Mouse (Mus musculus): ENCODE measurements around the gene Lrba. TPM values are rescaled to one million over a fixed set of nuclear protein-coding genes. Genes with fewer than 3 reads are reported as not detected.

Lrba gene
- total RNA-seq, 4 experiments from 2014 or later, result 41.7 to 59.7 (median 47.9) TPM

DNA sequence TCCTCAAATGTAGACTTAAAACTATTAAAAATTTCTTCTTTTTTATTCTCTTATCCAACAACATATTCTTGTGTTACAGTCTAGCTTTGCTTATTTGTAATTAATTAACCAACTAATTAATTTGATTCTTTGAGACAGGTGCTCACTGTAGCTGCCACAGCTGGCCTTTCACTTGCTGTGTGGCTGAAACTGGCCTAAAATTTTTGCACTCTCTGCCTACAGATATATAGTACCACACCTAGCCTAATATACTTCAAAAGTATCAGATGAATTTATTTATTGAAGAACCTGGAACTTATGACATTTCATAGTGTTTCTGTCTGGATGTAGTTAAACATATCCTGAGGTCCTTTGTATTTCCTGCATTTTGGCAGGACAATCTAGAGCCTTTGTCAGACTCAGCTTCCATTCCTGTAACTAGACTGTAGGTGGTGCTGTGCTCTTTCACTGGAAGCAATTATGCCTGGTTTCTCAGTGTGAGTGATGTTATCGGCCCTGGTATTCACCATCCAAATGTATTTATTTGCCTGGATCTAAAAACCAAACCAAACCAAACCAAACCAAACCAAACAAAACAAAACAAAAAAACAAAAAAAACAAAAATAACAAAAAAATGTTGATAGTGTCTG, 43.7 kb downstream of the Lrba start:
- no peak for DNase-seq

DNA sequence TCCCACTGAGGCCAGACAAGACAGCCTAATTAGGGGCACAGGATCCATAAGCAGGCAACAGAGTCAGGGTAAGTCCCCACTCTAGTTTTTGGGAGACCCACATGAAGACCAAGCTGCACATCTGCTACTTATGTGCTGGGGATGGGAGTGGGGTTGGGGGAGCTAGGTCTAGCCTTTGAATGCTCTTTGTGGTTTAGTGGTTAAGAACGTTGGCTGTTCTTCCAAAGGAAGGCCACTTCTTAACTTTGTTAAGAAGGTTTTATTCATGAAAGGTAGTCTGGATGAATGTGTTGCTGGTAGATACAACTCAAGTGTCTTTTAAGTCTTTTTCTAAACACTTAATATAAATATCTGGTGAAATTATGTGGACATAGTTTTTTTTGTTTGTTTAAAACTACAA, 51.2 kb downstream of the Lrba start:
- DNase-seq, result no peak

DNA sequence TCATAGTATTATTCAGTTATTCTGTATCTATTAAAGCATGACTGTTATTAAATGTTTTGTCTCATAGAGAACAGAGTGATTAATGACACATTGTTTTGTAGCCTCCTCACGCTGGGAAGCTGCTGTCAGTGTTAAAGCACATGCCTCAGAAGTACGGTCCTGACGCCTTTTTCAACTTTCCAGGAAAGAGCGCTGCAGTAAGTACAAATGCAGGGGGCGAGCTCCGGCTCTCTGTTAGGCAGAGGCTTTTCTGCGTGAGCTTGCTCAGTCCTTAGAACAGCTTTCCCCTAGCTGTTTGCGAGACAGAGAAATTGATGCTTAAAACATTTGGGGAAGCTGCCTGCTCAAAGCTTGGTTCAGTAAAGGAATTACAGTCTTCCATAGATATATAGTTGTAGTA, 66.8 kb downstream of the Lrba start:
- no peak for DNase-seq

DNA sequence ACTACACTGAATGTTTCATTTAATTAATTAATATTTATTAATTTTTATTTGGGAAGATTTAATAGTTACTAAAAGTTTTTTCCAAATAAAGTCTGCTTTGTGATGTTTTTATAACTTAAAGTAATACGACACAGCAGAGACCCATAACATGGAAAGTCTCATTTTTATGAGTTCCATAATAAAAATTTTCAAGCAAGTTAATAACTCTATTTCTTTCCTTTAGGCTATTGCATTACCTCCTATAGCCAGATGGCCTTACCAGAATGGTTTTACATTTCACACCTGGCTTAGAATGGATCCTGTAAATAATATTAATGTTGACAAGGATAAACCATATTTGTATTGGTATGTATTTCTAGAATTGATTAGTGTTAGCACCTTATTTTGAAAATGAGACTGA, 70.4 kb downstream of the Lrba start:
- no peak for DNase-seq

DNA sequence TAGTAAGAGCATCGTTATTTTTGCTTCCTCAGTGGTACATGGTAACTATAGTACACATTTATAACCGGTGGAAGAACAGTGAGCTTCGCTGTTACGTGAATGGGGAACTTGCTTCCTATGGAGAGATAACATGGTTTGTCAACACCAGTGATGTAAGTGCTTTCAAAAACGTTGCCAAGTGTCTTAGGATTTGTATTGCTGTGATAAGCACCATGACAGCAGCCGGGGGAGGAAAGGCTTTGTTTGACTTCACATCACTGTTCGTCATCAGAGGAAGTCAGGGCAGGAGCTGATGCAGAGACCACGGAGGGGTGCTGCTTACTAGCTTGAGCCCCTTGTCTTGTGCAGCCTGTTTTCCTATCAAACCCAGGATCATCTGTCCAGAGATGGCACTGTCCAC, 71.7 kb downstream of the Lrba start:
- DNase-seq, result no peak

DNA sequence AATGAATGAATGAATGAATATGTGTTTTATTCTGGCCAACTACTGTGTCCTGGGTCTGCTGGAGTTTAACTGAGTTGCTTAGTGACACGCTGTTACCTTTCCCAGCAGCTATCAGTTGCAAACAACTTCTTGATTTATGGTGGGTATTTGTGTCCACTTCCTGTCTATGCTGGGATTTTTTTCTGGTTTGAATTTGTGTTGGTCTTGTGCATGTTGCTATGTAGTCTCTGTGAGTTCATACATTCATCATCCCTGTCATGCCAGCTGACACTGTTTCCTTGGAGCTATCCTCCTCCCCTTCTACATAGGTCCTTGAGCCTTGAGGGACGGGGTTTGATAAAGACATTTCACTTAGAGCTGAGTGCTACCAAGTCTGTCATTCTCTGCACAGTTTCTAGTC, 84.4 kb downstream of the Lrba start:
- DNase-seq, result no peak

DNA sequence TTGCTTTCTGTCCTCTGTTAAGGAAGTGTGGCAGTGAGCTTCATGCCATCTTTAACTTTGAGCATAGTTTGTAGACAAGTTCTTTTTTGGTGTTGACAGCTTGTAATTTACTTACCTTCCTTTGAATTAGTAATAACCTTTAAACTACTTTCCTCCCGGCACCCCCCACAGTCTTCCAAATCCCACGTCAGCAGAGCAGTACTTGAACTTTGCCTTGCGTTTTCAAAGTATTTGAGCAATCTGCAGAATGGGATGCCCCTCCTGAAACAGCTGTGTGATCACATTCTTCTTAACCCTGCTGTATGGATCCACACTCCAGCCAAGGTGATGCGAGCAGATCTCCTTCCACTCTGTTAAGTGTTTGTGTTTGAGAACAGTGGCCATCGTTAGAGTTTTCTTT, 85.7 kb downstream of the Lrba start:
- DNase-seq, result no peak

DNA sequence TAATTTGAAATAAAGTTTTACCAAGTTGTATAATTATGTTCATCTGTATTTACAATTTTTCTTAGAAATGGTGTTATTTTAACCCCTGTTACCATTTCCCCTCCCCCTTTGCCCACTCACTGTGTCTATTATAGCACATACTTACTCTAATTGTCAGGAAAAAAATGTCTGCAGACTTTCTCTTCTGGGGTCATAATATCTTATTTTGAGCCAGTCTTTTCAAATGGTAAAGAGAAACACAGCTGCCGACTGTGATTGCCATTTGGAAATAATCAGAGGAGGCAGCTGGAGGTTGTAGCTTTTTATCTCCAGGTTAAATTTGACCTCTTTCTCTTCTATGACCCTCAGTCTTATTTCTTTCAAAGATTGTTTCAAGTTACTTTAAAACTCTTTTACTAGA, 86.9 kb downstream of the Lrba start:
- DNase-seq, result no peak

DNA sequence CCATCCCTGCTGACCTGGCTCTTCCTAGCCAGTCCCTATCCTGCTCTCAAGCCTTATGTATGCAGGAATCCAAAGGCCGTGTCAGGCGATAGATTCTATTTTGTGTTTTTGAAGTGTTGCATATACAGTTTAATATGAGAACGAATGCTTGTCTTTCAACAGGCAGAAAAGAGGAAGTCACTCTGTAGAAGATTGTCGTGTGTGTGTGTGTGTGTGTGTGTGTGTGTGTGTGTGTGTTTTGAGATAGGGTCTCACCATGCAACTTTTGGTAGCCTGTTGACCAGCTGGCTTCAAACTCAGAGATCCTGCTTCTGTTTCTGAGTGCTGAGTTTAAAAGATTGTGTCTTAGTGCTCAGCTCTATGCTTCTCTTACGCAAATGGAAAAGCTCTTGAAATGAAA, 93.2 kb downstream of the Lrba start:
- no peak for DNase-seq

DNA sequence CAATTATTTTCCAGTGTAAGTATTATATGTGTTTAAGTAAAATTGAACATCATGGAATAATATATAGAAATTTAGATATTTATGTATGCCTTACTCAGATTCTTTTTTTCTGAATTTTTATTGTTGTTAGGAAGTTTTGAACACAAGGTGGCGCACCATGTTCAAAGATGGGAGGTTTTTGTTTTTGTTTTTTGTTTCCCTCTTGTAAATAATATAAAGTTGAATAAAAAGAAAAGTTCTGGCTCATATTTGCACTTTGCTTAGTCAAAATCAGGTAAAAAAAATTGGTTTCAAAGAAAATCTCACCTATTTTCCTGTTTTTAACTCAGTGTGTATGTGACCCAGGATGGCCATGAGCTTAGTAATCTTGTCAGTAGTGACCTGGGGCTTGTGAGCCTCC, 104.1 kb downstream of the Lrba start:
- no peak for DNase-seq

DNA sequence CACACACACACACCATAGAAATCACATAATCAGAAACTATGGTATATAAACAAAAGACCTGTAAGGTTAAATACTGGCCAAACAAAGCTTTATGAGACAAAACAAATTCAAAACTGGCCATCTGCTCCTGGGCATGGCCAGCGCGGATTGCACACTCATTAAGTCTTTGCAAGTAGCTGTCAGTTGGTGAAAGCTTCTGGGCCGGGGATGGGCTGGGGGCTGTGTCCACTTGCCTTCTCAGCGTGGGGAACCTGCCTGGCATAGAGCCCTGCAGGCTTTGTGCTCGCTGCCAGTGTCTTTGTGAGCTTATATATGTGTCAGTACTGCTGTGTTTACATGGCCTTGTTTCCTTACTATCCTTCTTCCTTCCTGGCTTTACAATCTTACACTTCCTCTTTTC, 118.8 kb downstream of the Lrba start:
- no peak for DNase-seq

DNA sequence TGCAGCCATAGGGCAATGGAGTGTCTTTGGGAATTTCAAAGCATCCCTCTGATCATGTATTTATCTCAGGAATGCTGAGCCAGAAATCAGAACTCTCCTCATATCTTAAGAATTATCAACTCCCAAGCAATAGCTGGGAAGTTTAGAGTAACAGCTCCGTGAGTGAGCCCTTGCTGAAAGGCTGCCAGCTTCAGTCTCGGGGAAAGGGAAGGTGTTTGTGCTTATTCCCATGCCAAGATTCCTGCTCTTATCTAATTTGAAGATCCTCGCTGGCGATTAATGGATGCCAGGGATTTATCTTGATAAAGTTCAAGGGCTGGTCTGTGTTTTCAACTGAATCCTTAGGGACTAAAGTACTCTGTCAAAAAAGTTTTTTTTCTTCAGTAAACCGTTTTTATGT, 138.0 kb downstream of the Lrba start:
- peak; percentile 52 for DNase-seq

DNA sequence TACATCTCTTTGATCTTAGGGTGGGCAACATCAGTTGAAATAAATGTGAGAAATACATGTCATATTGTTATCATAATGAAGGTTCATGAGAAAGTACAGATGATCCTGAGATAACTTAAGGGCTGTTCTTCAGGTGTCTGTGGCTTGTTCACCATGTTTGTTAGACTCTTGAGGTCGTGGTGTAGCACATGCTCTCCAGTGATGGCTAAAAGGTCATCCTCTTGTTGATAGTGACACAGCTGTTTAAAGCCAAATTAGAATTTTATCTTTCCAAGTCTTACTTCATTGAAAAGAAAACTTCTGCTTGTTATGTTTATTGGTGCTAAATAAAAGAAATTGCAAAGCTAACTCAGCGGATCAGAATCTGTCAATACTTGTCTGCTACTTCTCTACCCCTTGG, 147.0 kb downstream of the Lrba start:
- no peak for DNase-seq

DNA sequence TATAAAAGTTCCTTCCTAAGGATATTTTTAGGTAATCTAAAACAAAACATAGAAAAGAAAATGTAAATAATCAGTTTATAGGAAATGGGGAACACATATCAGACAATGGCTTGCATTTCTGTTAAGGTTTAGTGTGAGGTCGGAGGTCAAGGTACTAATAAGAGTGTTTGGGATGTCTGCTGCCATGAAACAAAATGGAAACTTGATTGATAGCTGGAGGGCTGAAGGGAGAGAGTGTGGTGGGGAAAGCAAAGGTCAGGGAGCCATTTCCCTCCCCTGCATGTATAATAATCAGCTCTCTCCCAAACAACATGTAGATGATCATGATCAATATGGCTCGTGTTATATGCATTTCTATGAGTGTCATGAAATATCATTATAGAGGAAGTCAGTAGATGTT, 150.8 kb downstream of the Lrba start:
- DNase-seq, result no peak

DNA sequence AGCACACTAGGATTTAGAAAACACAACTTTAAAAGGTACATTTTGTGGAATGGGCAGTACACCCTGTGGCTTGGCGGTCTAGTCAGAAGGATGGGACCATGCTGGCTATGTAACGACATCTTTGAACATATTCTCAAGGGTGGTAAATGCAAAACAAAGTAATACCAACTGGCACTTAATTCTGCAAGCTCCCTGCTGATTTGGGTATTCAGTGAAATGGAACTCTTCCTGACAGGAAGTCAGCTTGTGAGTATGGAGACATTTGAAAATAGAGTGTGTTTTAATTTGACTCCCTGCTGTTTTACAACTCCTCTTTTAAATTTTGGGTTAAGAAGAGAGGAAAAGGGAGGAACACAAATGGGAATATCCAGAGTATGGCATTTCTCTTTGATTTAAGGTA, 158.1 kb downstream of the Lrba start:
- DNase-seq, result no peak

DNA sequence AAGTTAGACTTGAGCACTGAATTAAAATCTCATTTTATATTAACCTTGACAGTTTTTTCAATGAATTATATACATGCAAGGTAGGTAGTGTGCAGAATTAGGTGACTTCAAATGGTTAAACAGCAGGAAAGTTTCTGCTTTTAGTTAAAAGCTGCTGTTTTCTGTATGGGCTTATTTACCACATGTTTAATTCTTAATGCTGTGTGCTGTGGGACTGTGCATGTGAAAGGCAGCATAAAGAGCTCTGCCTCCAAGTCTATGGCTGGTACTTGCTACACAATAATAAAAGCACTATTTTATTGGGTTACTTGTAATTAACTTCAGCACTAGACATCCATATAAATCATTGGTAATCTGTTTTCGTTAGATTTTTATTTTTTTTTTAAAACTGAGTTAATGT, 160.6 kb downstream of the Lrba start:
- no peak for DNase-seq

DNA sequence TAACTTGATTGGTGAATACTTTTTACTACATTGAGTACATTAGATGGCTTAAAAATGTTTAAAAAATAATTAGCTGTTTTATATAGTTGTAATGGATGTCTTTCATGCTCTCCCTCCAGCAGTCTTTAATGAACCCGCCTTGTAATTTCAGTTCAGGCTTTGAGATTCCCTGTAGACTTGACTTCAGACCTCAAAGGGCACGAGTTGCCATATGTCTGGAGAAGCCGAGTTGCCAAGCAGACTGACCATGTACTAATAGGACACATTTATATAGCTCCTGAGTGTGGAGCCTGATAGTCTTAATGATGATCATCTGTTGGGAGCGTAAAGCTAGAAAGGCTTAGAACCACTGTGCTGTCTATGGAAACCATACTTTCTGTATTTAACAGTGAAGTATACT, 161.8 kb downstream of the Lrba start:
- no peak for DNase-seq

DNA sequence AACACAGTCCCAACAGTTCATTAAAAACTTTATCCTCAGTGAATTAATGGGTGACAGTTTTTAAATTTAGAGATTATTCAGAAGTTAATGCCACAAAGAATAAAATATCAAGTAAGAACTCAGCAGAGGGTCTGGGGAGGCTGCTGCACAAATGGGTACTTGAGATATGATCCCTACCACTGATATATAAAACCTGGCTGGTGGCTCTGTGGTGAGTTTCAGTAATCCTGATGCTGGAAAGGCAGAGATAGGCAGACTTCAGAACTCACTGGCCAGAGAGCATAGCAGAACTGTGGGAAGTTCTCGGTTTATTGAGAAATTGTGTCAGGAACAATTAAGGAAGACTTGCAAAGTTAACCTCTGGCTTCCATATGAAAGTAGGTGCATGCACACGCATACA, 199.3 kb downstream of the Lrba start:
- DNase-seq, result no peak

DNA sequence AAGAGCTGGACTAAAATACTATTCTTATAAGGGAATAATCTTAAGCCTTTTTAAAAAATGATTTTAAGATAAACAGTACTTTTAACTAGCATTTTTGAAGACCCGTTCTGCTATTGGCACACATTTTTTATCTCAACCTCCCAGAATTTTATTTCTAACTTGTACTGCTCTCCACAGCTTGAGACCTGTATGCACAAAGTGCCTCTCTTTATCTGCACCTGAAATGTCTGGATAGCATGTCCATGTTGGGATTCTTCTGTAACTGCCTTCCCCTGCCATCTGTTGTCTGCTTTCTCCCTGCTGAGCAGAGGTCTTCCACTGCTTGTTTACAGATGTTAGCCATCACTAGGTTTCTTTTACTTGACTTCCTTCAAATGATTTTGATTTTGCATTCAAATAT, 202.3 kb downstream of the Lrba start:
- no peak for DNase-seq

DNA sequence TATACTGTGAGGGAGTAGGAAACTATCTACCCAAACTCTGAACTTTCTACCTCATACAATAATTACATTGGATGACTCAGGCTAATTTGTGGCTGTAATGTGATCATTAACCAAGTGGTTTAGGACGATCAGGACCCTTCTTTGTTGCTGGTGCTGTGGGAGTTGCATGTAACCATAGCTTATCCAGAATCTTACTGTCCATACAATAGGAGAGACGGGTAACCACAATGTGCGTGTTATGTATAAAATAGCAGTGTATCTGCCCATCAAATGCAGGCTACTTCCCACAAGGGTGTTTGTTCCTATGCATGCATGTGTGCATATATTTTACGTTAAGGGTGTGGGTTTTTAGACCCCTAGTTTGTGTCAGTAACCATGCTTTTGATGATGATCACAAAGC, 219.0 kb downstream of the Lrba start:
- DNase-seq, result no peak

DNA sequence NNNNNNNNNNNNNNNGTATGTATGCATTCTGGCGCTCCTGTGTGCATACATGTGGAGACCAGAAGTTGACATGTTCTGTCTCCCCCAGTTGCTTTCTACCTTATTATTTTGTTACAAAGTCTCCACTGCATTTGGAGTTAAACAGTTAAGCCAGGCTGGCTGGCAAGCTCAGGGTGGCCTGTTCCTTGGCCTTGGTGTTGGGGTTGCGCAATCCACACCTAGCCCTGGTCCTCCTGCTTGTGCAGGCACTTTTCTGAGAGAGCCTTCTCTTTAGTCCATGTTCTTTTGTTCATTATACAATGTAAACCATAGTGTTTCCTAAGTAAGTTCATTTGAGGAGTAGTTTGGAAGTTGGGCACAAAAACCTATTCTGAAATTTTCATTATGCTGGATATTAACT, 226.7 kb downstream of the Lrba start:
- DNase-seq, result no peak

DNA sequence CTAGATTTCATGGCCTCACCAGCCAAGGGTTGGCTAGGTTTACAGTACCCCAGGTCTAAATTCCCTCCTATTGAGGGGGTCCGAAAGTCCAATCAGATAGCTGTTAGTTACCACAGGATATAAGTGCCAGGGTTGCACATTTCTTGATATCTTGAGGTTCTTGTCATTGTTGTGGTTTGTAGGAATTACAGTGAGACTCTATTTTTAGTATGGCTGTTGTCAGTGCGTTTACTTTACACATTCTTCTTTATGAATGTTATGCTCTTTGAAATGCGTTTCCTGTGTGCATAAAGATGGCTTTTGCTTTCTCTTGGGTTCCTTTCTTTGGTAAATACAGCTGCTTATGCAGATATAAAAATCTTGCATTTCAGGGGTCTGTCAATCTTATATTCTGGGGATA, 237.1 kb downstream of the Lrba start:
- DNase-seq, result no peak

DNA sequence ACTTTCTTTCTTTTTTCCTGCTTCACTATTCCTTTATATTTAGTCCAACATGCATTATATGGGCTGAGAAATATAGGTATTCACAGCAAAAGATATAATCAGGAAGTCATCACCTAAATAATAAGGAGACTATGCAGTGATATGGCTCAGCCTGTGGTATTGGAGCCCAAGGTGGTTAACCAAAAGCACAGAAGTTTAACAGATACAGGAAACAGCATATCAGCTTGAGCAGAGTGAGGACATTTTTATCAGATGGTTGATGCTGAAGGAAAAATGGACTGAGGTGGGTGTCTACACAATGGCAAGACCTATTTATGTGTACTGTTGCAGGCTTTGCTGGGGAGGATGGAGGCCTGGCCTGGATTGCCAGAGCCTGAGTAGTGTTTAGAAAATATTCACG, 265.5 kb downstream of the Lrba start:
- no peak for DNase-seq

DNA sequence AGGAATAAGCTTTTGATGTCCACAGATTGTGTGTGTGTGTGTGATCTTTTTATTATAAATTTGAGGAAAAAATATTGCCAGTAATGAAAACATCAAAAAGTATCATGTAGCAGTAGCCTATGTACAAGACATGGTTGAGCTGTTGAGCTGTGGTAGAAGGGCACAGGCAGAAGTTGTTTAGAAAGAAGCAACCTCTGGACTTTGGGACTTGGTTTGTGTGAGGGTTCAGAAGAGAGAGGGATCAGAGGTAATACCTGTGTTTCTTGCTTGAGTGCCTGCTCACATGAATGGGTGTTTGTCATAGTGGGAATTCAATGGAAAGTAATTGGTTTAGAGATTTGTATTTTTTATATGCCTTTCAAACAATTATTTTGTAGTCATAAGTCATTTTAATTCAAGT, 276.1 kb downstream of the Lrba start:
- DNase-seq, result no peak

DNA sequence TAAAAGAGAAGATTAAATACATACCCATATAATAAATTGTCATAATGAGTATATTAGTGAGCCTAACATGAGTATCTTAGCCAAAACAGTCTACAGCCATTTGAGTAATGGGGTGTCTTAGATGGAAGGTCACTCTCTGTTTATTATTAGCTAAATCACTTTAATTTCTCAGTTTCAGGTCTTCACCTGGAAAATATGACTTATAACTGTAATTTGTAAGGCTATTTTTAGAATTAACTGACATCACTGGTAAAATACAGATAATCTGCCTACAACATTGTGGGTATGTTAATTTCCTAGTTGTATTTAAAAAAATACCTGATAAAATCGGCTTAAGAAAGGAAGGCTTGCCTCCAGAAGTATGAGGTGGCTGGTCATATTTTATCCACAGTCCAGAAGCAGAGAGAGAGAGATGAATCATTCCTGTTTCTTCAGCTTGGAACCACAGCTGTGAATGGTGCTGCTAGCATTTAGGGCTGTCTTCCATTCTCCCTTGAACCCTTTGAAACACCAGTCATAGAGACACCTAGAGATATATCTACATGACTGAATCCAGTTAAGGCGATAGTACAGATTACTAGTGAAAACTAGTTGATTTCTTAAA, 294.1 kb downstream of the Lrba start:
- DNase-seq, result no peak
